Mouse (Mus musculus) kidney, embryonic 16.5 days (tissue): ENCODE data around the gene Tead1. TPM values are rescaled to one million over a fixed set of nuclear protein-coding genes. Genes with fewer than 3 reads are reported as not detected.

Experiments used
- ATAC-seq: fragments of 200-750 bp; cut with Nextera tagmentation; 2 replicates; pipeline ENCODE4 v1.8.0; 2017; ENCODE audit warnings: moderate TSS enrichment; ENCODE audit not compliant: low FRiP score, low TSS enrichment
- H3K27ac ChIP-seq: fragments of 300-500 bp; sonication (generic); 2 replicates; pipeline ENCODE4 v1.5.1; 2014; ENCODE audit warnings: low read length
- H3K27me3 ChIP-seq: fragments of 300-500 bp; sonication (generic); 2 replicates; pipeline ENCODE4 v1.6.1; 2014; ENCODE audit warnings: low read length, control low read depth, mixed read lengths; ENCODE audit not compliant: insufficient read depth
- H3K36me3 ChIP-seq: fragments of 300-500 bp; sonication (generic); 2 replicates; pipeline ENCODE4 v1.6.1; 2014; ENCODE audit warnings: low read length, control low read depth, mixed read lengths; ENCODE audit not compliant: insufficient read depth
- H3K4me1 ChIP-seq: fragments of 300-500 bp; sonication (generic); 2 replicates; pipeline ENCODE4 v1.6.1; 2014; ENCODE audit warnings: low read length, control low read depth, mixed read lengths; ENCODE audit not compliant: insufficient read depth
- H3K4me2 ChIP-seq: fragments of 300-500 bp; sonication (generic); replicated peaks from 2 replicates; pipeline ENCODE4 v1.6.1; 2014; ENCODE audit warnings: low read depth, low read length
- H3K4me3 ChIP-seq: fragments of 300-500 bp; sonication (generic); 2 replicates; pipeline ENCODE4 v1.5.1; 2014; ENCODE audit warnings: mild to moderate bottlenecking, low read length
- H3K9ac ChIP-seq: fragments of 300-500 bp; sonication (generic); replicated peaks from 2 replicates; pipeline ENCODE4 v1.6.1; 2014; ENCODE audit warnings: low read length
- H3K9me3 ChIP-seq: fragments of 300-500 bp; sonication (generic); 2 replicates; pipeline ENCODE4 v1.6.1; 2016; ENCODE audit warnings: low read length, control low read depth
- WGBS: fragments of 180-500 bp; shearing (Covaris S2); extraction: QIAGEN DNeasy Blood & Tissue Kit; methylation state at CpG from one replicate; pipeline ENCODE4 v1.1.7; 2014; 5-methylcytosine and 5-hydroxymethylcytosine counted together
- polyA plus RNA-seq: library from polyadenylated mRNA; unstranded; fragments of >200 nt; fragmentation: Nextera tagmentation; extraction: Ambion mirVana; gene quantifications from 2 replicates; pipeline ENCODE4 v1.2.1, GENCODE M21; 2015

Gene Tead1
- polyA plus RNA-seq, 1 experiment from 2014 or later: 18.0 TPM

DNA sequence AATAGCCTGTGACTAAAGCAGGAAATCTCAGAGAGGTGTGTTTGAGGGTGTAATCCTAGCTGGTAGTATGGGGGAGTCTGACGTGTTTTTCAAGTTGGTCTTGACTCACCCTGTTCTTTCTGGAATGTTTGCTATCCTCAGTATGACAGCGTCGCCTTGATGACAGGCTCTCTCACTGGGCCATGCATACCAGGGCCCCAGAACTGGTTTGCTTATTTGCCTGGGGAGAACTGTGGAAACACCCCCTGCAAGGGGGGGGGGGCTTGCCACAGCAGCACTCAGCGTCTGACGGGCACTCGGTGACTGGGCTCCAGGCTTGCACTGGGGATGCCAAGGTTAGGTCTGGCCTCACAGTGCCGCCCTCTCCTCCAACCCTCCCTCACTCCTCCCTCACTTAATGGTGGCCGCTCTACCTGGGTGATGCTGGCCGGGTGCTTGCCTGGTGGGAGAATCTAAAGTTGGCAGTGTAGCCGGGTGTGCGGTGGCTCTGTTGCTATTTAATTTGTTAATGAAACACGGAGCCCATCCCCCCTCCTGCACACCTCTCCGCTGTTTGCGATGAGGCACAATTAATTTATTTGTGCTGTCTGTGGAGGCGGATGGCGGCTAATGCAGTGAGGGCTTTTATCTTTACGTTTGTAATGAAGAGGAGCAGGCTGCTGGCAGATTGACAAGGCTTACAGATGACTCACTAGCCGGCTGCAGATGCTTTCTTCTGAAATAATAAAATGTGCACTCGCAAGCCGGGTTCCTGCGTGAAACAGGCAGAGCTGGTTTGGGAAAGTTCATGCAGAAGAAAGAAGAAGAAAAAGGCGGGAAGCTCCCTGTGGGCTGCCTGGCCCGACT is 41.2 kb downstream of the Tead1 start:
- Histone ChIP-seq H3K27ac (peak overlapping the region; percentile 81), H3K4me2 (peak overlapping the region; percentile 47), H3K4me1 (peaks cover 51% of the 10 kb centered on the region), H3K9ac (peak overlapping the region; percentile 54), H3K36me3 (no peaks in the 10 kb centered on the region), H3K9me3 (no peaks in the 10 kb centered on the region), H3K4me3 (peak overlapping the region; percentile 19; the same call in 1 of the 2 replicates), H3K27me3 (no peaks in the 10 kb centered on the region)
- peak; percentile 62 for ATAC-seq
- WGBS: 7% methylated on average over 23 of the region's 23 CpGs

DNA sequence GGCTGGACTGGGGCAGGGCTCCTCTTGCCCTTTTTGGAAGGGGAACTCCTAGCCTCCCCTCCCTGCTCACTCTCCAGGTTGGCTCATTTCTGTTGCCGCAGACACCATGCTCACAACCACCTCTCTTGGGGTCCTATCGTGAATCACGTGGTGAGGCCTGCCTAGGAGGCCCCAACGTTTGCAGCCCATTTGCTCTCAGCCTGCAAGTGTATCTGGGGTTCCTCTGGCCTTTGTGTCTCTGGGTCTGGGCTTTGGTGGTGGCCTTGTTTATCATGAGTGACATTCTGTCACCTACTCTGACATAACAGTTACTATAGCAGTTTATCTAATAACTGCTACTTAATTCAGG is 41.8 kb downstream of the Tead1 start:
- 23% methylated on average over 4 of the region's 4 CpGs for WGBS
- peak overlapping the region; percentile 54 for H3K9ac ChIP-seq
- H3K4me1 ChIP-seq: peaks cover 56% of the 10 kb centered on the region
- H3K4me2 ChIP-seq: peak overlapping the region; percentile 47
- H3K9me3 ChIP-seq: no peaks in the 10 kb centered on the region
- ATAC-seq: 0 out of 2 replicates have a peak, but pooled peaks have one; percentile 7
- peak overlapping the region; percentile 81 for H3K27ac ChIP-seq
- H3K36me3 ChIP-seq: no peaks in the 10 kb centered on the region
- no peak overlapping the region for H3K4me3 ChIP-seq
- H3K27me3 ChIP-seq: no peaks in the 10 kb centered on the region

GRCm38 (mm10) chr7:112721859-112722258 is 42.7 kb downstream of the Tead1 start:
- H3K27me3 ChIP-seq: no peaks in the 10 kb centered on the region
- 79% methylated on average over 4 of the region's 4 CpGs for WGBS
- H3K4me1 ChIP-seq: peaks cover 53% of the 10 kb centered on the region
- H3K36me3 ChIP-seq: no peaks in the 10 kb centered on the region
- H3K4me2 ChIP-seq: no peak overlapping the region
- H3K9ac ChIP-seq: no peak overlapping the region
- H3K27ac ChIP-seq: no peak overlapping the region
- no peak for ATAC-seq
- no peak overlapping the region for H3K4me3 ChIP-seq
- H3K9me3 ChIP-seq: no peaks in the 10 kb centered on the region

- Histone ChIP-seq H3K36me3 (no peaks in the 10 kb centered on the region), H3K4me3 (no peak overlapping the region), H3K9me3 (no peaks in the 10 kb centered on the region), H3K27me3 (no peaks in the 10 kb centered on the region), H3K4me2 (no peak overlapping the region), H3K9ac (no peak overlapping the region), H3K4me1 (peaks cover 65% of the 10 kb centered on the region), H3K27ac (peak overlapping the region; percentile 14; the same call in 1 of the 2 replicates)
- WGBS: 35% methylated on average over 2 of the region's 2 CpGs
- ATAC-seq: 0 out of 2 replicates have a peak, but pooled peaks have one; percentile 20
Observed at GRCm38 (mm10) chr7:112728399-112728798, 49.3 kb downstream of the Tead1 start.

GRCm38 (mm10) chr7:112730209-112730608 is 51.1 kb downstream of the Tead1 start:
- Histone ChIP-seq H3K9me3 (no peaks in the 10 kb centered on the region), H3K27me3 (no peaks in the 10 kb centered on the region), H3K36me3 (no peaks in the 10 kb centered on the region), H3K4me3 (no peak overlapping the region), H3K27ac (no peak overlapping the region), H3K4me2 (no peak overlapping the region), H3K9ac (no peak overlapping the region), H3K4me1 (peaks cover 72% of the 10 kb centered on the region)
- ATAC-seq: no peak
- 66% methylated on average over 5 of the region's 5 CpGs for WGBS

DNA sequence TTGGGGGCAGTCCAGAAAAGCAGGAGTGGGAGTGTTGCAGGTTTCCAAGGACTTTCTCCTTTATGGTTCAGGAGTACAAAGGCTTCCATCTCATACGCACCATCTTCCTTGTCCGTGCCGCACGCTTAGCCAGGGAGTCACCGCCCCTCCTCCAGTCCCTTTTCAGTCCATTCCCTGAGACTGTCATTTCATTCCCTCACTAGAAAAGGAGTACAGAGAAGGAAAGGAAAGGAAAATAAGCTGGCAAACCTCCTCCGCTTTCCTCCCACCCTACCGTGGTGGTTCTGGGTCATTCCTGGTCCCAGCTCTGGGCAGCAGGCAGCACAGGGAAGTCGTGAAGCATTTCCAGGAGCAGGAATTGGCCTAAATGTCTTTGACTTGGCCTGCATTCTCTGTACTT is 52.5 kb downstream of the Tead1 start:
- ATAC-seq: no peak
- H3K27me3 ChIP-seq: no peaks in the 10 kb centered on the region
- 43% methylated on average over 8 of the region's 8 CpGs for whole genome bisulfite sequencing
- H3K4me1 ChIP-seq: peaks cover 68% of the 10 kb centered on the region
- no peak overlapping the region for H3K4me2 ChIP-seq
- H3K9ac ChIP-seq: 0 out of 2 replicates have a peak overlapping the region, but pooled peaks have one; percentile 17
- H3K9me3 ChIP-seq: no peaks in the 10 kb centered on the region
- H3K4me3 ChIP-seq: no peak overlapping the region
- 0 out of 2 replicates have a peak overlapping the region, but pooled peaks have one; percentile 17 for H3K27ac ChIP-seq
- no peaks in the 10 kb centered on the region for H3K36me3 ChIP-seq

DNA sequence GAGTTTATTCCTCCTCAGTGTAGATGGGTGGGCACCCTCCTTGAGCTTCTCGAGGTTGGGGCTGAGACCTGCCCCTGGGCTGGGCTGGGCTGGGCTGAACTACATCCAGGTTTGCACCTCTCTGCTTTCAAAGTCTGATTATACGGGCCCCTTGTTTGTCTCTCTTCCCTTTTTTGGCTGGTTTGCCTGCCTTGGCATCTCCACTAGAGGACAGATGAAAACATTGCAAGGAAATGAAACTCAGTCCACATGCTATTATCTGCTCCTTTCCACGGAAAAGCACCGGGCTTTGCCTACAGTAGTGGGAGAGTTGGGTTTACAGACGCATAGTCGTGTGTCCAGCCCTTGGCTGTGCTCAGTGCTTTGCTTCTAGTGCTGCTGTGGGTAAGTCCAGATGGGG is 60.1 kb downstream of the Tead1 start:
- no peaks in the 10 kb centered on the region for H3K27me3 ChIP-seq
- no peak overlapping the region for H3K4me3 ChIP-seq
- 69% methylated on average over 6 of the region's 6 CpGs for WGBS
- H3K27ac ChIP-seq: no peak overlapping the region
- no peaks in the 10 kb centered on the region for H3K36me3 ChIP-seq
- H3K9me3 ChIP-seq: no peaks in the 10 kb centered on the region
- peaks cover 59% of the 10 kb centered on the region for H3K4me1 ChIP-seq
- H3K9ac ChIP-seq: no peak overlapping the region
- no peak overlapping the region for H3K4me2 ChIP-seq
- ATAC-seq: no peak

DNA sequence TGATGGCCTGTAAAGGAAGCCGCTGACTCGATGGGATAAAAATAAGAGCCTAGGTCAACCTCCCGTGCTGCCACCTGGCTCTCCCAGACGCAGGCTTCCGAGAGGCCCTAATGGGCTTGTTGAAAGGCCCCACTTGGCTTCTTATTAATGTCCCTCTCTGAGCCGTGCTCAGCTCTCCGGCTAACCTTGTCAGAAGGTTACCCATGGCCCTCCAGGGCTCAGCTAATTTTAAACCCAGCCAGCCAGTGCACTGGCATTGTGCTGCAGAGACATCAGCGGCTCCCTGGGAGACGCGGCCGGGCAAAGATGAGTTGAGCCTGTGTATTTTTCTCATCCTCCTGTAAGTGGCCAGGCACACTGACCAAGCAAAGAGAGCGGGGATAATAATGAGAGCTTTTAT is 62.7 kb downstream of the Tead1 start:
- H3K4me3 ChIP-seq: no peak overlapping the region
- no peaks in the 10 kb centered on the region for H3K27me3 ChIP-seq
- no peaks in the 10 kb centered on the region for H3K9me3 ChIP-seq
- peak overlapping the region; percentile 88 for H3K27ac ChIP-seq
- ATAC-seq: peak; percentile 46
- peak overlapping the region; percentile 7 for H3K4me2 ChIP-seq
- peak overlapping the region; percentile 27; the same call in 1 of the 2 replicates for H3K9ac ChIP-seq
- H3K4me1 ChIP-seq: peaks cover 74% of the 10 kb centered on the region
- no peaks in the 10 kb centered on the region for H3K36me3 ChIP-seq
- WGBS: 23% methylated on average over 12 of the region's 12 CpGs

DNA sequence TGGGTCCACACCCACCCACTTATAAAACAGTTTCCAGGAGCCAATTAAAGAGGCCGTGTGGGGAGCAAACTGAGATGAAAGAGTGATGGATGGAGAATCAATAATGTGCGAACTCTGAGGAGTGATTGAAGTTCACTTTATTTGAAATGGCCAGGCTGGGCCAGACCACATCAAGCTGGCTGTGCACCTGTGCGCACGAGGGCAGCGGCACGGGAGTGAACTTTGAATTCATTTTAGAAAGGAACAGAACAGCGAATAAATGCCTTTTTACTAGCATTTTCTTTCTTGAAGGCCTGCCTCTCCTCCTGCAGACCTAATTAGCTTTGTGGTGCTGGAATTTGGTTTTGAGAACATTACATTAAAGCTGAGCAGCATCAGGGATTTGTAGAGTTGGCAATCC is 63.9 kb downstream of the Tead1 start:
- no peaks in the 10 kb centered on the region for H3K27me3 ChIP-seq
- no peak for ATAC-seq
- H3K4me1 ChIP-seq: peaks cover 81% of the 10 kb centered on the region
- WGBS: 28% methylated on average over 7 of the region's 7 CpGs
- no peaks in the 10 kb centered on the region for H3K36me3 ChIP-seq
- H3K27ac ChIP-seq: peak overlapping the region; percentile 88
- H3K9me3 ChIP-seq: no peaks in the 10 kb centered on the region
- H3K4me2 ChIP-seq: peak overlapping the region; percentile 32; the same call in 1 of the 2 replicates
- H3K9ac ChIP-seq: peak overlapping the region; percentile 27; the same call in 1 of the 2 replicates
- no peak overlapping the region for H3K4me3 ChIP-seq
